Mouse (Mus musculus): Measurements from ENCODE around the gene Cit.

DNA sequence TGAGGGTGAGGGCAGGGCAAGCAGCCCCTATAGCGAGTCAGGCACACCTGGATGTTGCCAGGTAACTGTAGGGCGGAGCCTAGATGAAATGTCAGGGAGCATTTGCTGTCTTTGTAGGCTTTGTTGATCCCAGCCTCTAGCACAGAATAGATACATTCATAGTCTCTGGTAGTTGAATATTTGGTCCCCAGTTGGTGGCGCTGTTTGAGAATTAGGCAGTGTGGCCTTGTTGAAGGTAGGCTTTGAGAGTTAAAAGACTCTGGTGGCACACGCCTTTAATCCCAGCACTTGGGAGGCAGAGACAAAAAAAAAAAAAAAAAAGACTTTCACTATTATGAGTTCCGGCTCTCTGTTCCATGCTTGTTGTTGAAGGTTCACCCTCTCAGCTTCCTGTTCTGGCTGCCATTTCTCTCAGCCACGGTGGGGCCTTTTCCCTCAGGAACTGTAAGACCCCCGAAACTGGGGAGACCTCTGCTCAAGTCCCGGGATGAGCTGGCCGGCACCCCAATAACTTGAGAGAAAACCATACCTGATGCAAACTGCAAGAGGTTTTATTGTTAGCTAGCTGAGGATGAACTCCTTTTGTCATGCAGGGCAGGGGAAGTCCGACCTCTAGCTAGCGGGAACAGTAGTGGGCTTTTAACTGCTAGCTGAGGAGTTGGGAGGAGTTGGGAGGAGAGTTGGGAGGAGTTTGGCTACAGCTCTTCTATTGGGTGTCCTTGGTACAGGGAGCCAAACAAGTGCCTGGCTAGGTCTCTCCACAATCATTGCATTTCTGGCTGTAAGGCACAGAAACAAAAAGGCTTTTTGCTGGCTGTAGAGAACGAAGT is 3.9 kb upstream of the Cit start:
- TF ChIP-seq CTCF (IDR thresholded peaks at IDR 0.05; ENCODE audit: control insufficient read depth, insufficient read depth, insufficient replicate concordance, low read depth, low read length) (no peak), POLR2A (IDR thresholded peaks at IDR 0.05; ENCODE audit: control insufficient read depth, low read depth, low read length) (no peak)

All from testis, adult 2 months (tissue).